Mouse (Mus musculus) macrophage (primary cell): ENCODE measurements around the gene Exoc3l. TPM values are rescaled to one million over a fixed set of nuclear protein-coding genes. Genes with fewer than 3 reads are reported as not detected.
"Not testable (repeated sequence)": the region's sequence is repeated elsewhere in the genome, so short reads cannot be mapped to it uniquely, and the experiment has no call there.

Source experiments
- H3K27ac ChIP-seq: fragments of 350-480 bp; formaldehyde crosslinking; 2 replicates; pipeline ENCODE4 v1.9.0; 2021
- H3K36me3 ChIP-seq: fragments of 350-480 bp; formaldehyde crosslinking; 2 replicates; pipeline ENCODE4 v1.9.0; 2021; ENCODE audit errors: inconsistent target
- H3K4me3 ChIP-seq: fragments of 350-480 bp; formaldehyde crosslinking; 2 replicates; pipeline ENCODE4 v1.9.0; 2021; ENCODE audit errors: inconsistent target
- H3K79me2 ChIP-seq: fragments of 350-480 bp; formaldehyde crosslinking; 2 replicates; pipeline ENCODE4 v1.9.0; 2021; ENCODE audit errors: inconsistent target
- WGBS: methylation state at CpG from one replicate; pipeline ENCODE4 v1.1.7; 2026; ENCODE audit warnings: inconsistent platforms; ENCODE audit not compliant: missing documents; 5-methylcytosine and 5-hydroxymethylcytosine counted together
- polyA plus RNA-seq: library from polyadenylated mRNA; stranded (reverse); fragments of 250-400 nt; gene quantifications from 3 replicates; pipeline ENCODE4 v1.2.4, GENCODE M21; 2018; ENCODE audit warnings: inconsistent platforms

Exoc3l gene
- polyA plus RNA-seq, 1 experiment from 2014 or later: not detected

GRCm38 (mm10) chr8:105291364-105291763 is 4.5 kb downstream of the Exoc3l start:
- H3K27ac ChIP-seq, H3K79me2 ChIP-seq, H3K4me3 ChIP-seq, H3K36me3 ChIP-seq: not testable (repeated sequence)
- WGBS: 84% methylated on average over 8 of the region's 8 CpGs

GRCm38 (mm10) chr8:105290554-105291314 is 5.2 kb downstream of the Exoc3l start:
- 33% methylated on average over 31 of the region's 31 CpGs for WGBS
- H3K4me3 ChIP-seq: no peak overlapping the region

DNA sequence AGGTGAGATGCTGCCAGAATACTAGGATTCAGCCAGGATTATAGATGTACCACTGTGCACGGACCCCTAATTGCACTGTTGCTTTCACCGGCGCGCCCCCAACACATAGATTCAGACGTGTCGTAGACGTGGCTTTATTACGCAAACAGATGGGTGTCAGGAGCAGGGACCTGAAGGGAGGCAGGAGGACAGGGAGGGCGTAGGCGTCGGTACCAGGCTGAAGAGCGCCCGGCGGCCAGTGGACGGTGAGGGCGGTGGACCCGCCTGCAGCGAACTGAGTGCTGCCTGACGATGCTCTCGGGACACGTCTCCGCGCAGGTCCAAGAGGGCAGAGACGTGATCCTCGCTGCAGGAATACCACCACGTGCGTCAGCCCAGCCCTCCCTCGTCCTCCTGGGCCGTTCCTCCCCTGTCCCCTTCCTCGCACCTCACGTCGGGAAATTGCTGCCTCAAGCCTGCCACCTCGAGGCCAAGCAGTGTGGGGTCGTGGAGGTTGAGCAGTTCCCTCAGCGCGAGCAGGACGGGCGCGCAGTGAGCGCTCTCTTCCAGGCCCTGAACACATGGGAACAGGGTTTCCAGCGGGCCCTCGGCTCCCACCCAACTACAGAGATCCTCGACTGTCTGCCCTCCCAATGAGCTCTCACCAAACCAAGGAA is 6.0 kb downstream of the Exoc3l start, which contains the start of gene 4931428F04Rik:
Gene 4931428F04Rik (minus strand): TSS at position 60 of the 656 bp plus-strand sequence.
- H3K36me3 ChIP-seq: no peaks in the 10 kb centered on the region
- peak within 1 kb of the TSS; percentile 32; the same call in 1 of the 2 replicates for H3K27ac ChIP-seq
- no peaks in the 10 kb centered on the region for H3K79me2 ChIP-seq
- 16% methylated on average over 30 of the region's 43 CpGs for WGBS
- peak within 1 kb of the TSS; percentile 43 for H3K4me3 ChIP-seq

More at GRCm38 (mm10) chr8:105290554-105291314, 5.2 kb downstream of the Exoc3l start:
- H3K36me3 ChIP-seq: no peaks in the 10 kb centered on the region
- H3K79me2 ChIP-seq: no peaks in the 10 kb centered on the region
- H3K27ac ChIP-seq: no peak overlapping the region

- Histone ChIP-seq H3K4me3 (peak overlapping the region; percentile 43), H3K27ac (peak overlapping the region; percentile 32; the same call in 1 of the 2 replicates), H3K79me2 (no peaks in the 10 kb centered on the region), H3K36me3 (no peaks in the 10 kb centered on the region)
- WGBS: under 1% methylated on average over 53 of the region's 53 CpGs
Observed at GRCm38 (mm10) chr8:105288958-105289732, 6.8 kb downstream of the Exoc3l start.

GRCm38 (mm10) chr8:105288231-105288630 is 7.7 kb downstream of the Exoc3l start:
- Histone ChIP-seq H3K36me3 (no peaks in the 10 kb centered on the region), H3K27ac (no peak overlapping the region), H3K4me3 (no peak overlapping the region), H3K79me2 (no peaks in the 10 kb centered on the region)
- 88% methylated on average over 5 of the region's 5 CpGs for WGBS

- H3K4me3 ChIP-seq: no peak overlapping the region
- 86% methylated on average over 4 of the region's 4 CpGs for WGBS
Observed at GRCm38 (mm10) chr8:105286907-105287306, 9.0 kb downstream of the Exoc3l start.

GRCm38 (mm10) chr8:105285514-105285913 is 10.4 kb downstream of the Exoc3l start:
- Histone ChIP-seq H3K27ac (no peak overlapping the region), H3K4me3 (no peak overlapping the region), H3K36me3 (no peaks in the 10 kb centered on the region), H3K79me2 (no peaks in the 10 kb centered on the region)
- WGBS: 91% methylated on average over 12 of the region's 12 CpGs

More at GRCm38 (mm10) chr8:105286907-105287306, 9.0 kb downstream of the Exoc3l start:
- H3K79me2 ChIP-seq: no peaks in the 10 kb centered on the region
- no peaks in the 10 kb centered on the region for H3K36me3 ChIP-seq
- H3K27ac ChIP-seq: no peak overlapping the region

DNA sequence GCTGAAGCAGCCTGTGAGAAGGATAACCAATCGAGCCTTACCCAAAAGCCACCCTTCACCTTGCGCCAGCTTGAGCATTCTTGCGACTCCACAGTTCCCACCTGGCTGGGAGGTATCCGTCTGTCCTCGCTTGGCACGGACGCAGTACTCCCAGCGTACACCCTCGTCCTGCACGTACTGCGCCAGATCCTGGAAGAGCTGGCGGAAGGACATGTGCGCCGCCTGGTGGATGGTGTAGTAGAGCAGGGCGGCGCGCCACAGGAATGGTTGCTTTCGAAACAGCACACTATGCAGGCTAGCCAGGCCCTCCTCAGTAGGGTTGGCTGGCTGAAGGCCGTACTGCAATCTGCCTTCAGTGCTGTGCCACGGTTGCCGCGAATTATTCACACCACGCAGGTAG is 12.8 kb downstream of the Exoc3l start:
- Histone ChIP-seq H3K36me3 (no peaks in the 10 kb centered on the region), H3K79me2 (no peaks in the 10 kb centered on the region), H3K4me3 (no peak overlapping the region), H3K27ac (no peak overlapping the region)
- 64% methylated on average over 23 of the region's 23 CpGs for WGBS

DNA sequence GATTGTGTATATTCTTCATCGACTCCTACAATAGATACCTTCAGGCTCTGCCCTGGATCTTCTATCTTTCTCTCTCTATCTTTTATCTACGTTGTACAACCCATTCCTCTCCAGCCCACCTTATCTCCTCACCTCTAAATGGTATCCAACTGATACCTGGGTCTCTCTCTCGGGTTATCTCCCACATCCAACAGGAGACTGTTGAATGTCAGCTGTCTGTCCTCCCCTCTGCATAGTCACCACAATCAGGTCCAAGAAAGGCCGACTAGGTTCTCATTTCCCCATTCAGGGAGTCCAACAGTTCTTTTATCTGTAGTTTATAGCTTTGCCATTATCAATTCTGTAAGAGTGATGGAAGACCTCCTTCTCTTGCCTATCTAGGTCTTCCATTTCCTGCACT is 13.7 kb downstream of the Exoc3l start:
- H3K36me3 ChIP-seq: no peaks in the 10 kb centered on the region
- WGBS: 89% methylated on average over 4 of the region's 4 CpGs
- H3K4me3 ChIP-seq: no peak overlapping the region
- no peak overlapping the region for H3K27ac ChIP-seq
- no peaks in the 10 kb centered on the region for H3K79me2 ChIP-seq

DNA sequence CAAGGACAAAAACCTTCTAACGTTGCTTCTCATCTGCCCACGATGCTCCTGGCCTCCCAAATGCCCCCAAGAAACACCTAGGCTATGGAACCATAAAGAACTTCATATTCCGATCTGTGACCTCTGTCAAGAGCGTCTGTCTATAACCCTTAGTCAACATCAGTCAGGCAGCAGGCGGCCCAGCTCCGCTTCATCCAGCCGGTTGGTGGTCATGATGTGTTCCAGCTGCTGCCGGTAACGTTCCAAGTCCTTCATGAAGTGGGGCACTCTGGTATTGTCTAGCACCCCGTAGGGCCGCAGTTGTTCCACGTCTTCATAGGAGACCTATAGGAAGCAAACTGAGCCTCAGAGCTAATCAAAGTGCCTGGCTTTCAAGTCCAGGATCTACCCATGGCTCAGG is 14.1 kb downstream of the Exoc3l start:
- WGBS: 96% methylated on average over 12 of the region's 12 CpGs
- no peaks in the 10 kb centered on the region for H3K36me3 ChIP-seq

DNA sequence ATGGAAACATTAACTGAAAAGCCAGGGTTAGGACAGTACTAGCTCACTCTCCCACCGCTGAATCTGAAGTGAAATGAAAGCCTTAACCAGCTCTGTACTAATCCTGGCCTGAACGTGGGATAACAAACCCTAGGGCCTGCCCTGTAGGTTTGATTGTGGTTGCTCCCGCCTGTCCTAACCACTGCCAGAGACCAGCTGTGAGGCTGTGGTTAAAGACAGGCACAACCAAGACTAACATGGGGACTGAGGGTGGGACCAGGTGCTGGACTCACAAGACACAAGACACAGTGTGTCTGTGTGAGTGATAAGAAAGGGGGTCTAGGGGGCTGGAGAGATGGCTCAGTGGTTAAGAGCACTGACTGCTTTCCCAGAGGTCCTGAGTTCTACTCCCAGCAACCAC is 15.3 kb downstream of the Exoc3l start:
- Histone ChIP-seq H3K36me3 (no peaks in the 10 kb centered on the region), H3K4me3 (no peak overlapping the region), H3K79me2 (no peaks in the 10 kb centered on the region), H3K27ac (no peak overlapping the region)
- WGBS: 71% methylated on average over 3 of the region's 3 CpGs

More for the DNA sequence above, 14.1 kb downstream of the Exoc3l start:
- no peak overlapping the region for H3K27ac ChIP-seq
- H3K4me3 ChIP-seq: no peak overlapping the region
- H3K79me2 ChIP-seq: no peaks in the 10 kb centered on the region

DNA sequence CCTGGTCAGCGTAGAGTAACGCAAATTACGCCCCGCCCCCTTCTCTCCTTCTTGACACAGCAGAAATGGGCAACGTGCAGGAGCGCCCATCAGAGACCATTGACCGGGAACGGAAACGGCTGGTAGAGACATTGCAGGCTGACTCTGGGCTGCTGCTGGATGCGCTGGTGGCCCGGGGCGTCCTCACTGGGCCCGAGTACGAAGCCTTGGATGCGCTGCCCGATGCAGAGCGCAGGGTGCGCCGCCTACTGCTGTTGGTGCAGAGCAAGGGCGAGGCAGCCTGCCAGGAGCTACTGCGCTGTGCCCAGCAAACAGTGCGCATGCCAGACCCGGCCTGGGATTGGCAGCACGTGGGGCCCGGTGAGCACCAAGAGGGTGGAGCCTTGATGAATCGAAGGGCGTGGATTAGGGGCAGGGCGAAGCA is 17.0 kb downstream of the Exoc3l start:
- no peak overlapping the region for H3K4me3 ChIP-seq
- H3K36me3 ChIP-seq: no peaks in the 10 kb centered on the region
- H3K27ac ChIP-seq: no peak overlapping the region
- H3K79me2 ChIP-seq: no peaks in the 10 kb centered on the region
- 4% methylated on average over 26 of the region's 28 CpGs for WGBS

GRCm38 (mm10) chr8:105276292-105277120 is 19.4 kb downstream of the Exoc3l start:
- 10% methylated on average over 30 of the region's 30 CpGs for WGBS
- no peaks in the 10 kb centered on the region for H3K79me2 ChIP-seq
- no peaks in the 10 kb centered on the region for H3K36me3 ChIP-seq
- no peak overlapping the region for H3K4me3 ChIP-seq
- H3K27ac ChIP-seq: no peak overlapping the region

GRCm38 (mm10) chr8:105275840-105276239 is 20.1 kb downstream of the Exoc3l start, which contains the start of gene Nol3:
Gene Nol3, plus strand, starts transcription at chr8:105276140.
- no peaks in the 10 kb centered on the region for H3K79me2 ChIP-seq
- H3K4me3 ChIP-seq: no peak within 1 kb of the TSS
- no peak within 1 kb of the TSS for H3K27ac ChIP-seq
- H3K36me3 ChIP-seq: no peaks in the 10 kb centered on the region
- 11% methylated on average over 10 of the region's 10 CpGs for WGBS
